Mouse (Mus musculus): ENCODE results near the gene A930017K11Rik. TPM values are rescaled to one million over a fixed set of nuclear protein-coding genes. Genes with fewer than 3 reads are reported as not detected.
A peak's percentile ranks its signal among the peaks of the same experiment; 100 is the strongest.

A930017K11Rik gene
- polyA plus RNA-seq, 1 experiment from 2014 or later: 0.77 TPM

GRCm38 (mm10) chr17:25956201-25956600 lies 3.8 kb upstream of the A930017K11Rik start:
- Histone ChIP-seq H3K4me3 (no peak overlapping the region), H3K4me1 (replicated peaks) (peaks cover 27% of the 10 kb centered on the region), H3K27ac (no peak overlapping the region), H3K27me3 (peaks cover 34% of the 10 kb centered on the region), H3K9me3 (no peaks in the 10 kb centered on the region), H3K36me3 (peaks cover 34% of the 10 kb centered on the region), H3K4me2 (no peak overlapping the region), H3K9ac (0 out of 2 replicates have a peak overlapping the region, but pooled peaks have one; percentile 24)
- WGBS: 77% methylated on average over 7 of the region's 7 CpGs
- ATAC-seq (ENCODE audit: low FRiP score): no peak

GRCm38 (mm10) chr17:25955736-25956135 lies 3.4 kb upstream of the A930017K11Rik start:
- Histone ChIP-seq H3K27me3 (peaks cover 39% of the 10 kb centered on the region), H3K4me2 (no peak overlapping the region), H3K9me3 (no peaks in the 10 kb centered on the region), H3K4me1 (replicated peaks) (peaks cover 30% of the 10 kb centered on the region), H3K27ac (no peak overlapping the region), H3K9ac (no peak overlapping the region), H3K36me3 (peaks cover 33% of the 10 kb centered on the region), H3K4me3 (no peak overlapping the region)
- WGBS: 77% methylated on average over 3 of the region's 3 CpGs
- ATAC-seq (ENCODE audit: low FRiP score): no peak

- no peak overlapping the region for H3K4me3 ChIP-seq
- WGBS: 85% methylated on average over 2 of the region's 2 CpGs
- no peak overlapping the region for H3K4me2 ChIP-seq
- peaks cover 30% of the 10 kb centered on the region for H3K4me1 ChIP-seq (replicated peaks)
- ATAC-seq (ENCODE audit: low FRiP score): no peak
- H3K27me3 ChIP-seq: peaks cover 49% of the 10 kb centered on the region
- H3K9me3 ChIP-seq: no peaks in the 10 kb centered on the region
- H3K9ac ChIP-seq: no peak overlapping the region
- peaks cover 22% of the 10 kb centered on the region for H3K36me3 ChIP-seq
- H3K27ac ChIP-seq: no peak overlapping the region
Measured at GRCm38 (mm10) chr17:25954671-25955070, 2.3 kb upstream of the A930017K11Rik start.

GRCm38 (mm10) chr17:25953161-25953560 lies 796 bp upstream of the A930017K11Rik start:
- Histone ChIP-seq H3K4me3 (no peak overlapping the region), H3K36me3 (peaks cover 8% of the 10 kb centered on the region), H3K4me1 (replicated peaks) (peaks cover 30% of the 10 kb centered on the region), H3K27me3 (peaks cover 52% of the 10 kb centered on the region), H3K9ac (no peak overlapping the region), H3K9me3 (no peaks in the 10 kb centered on the region), H3K4me2 (no peak overlapping the region), H3K27ac (no peak overlapping the region)
- ATAC-seq (ENCODE audit: low FRiP score): no peak
- WGBS: 82% methylated on average over 5 of the region's 5 CpGs

GRCm38 (mm10) chr17:25951225-25951802 lies 1.1 kb downstream of the A930017K11Rik start:
- H3K27me3 ChIP-seq: peaks cover 52% of the 10 kb centered on the region
- WGBS: under 1% methylated on average over 33 of the region's 33 CpGs
- H3K9ac ChIP-seq: 0 out of 2 replicates have a peak overlapping the region, but pooled peaks have one; percentile 53
- peak overlapping the region; percentile 36 for H3K4me3 ChIP-seq
- no peak for ATAC-seq (ENCODE audit: low FRiP score)
- H3K9me3 ChIP-seq: no peaks in the 10 kb centered on the region
- no peaks in the 10 kb centered on the region for H3K36me3 ChIP-seq
- H3K4me1 ChIP-seq (replicated peaks): peaks cover 21% of the 10 kb centered on the region
- no peak overlapping the region for H3K27ac ChIP-seq
- peak overlapping the region; percentile 56 for H3K4me2 ChIP-seq

- peaks cover 15% of the 10 kb centered on the region for H3K4me1 ChIP-seq (replicated peaks)
- no peak for ATAC-seq (ENCODE audit: low FRiP score)
- 0 out of 2 replicates have a peak overlapping the region, but pooled peaks have one; percentile 56 for H3K4me2 ChIP-seq
- no peaks in the 10 kb centered on the region for H3K36me3 ChIP-seq
- H3K9me3 ChIP-seq: no peaks in the 10 kb centered on the region
- H3K9ac ChIP-seq: no peak overlapping the region
- peaks cover 54% of the 10 kb centered on the region for H3K27me3 ChIP-seq
- 7% methylated on average over 3 of the region's 3 CpGs for WGBS
- no peak overlapping the region for H3K4me3 ChIP-seq
- no peak overlapping the region for H3K27ac ChIP-seq
Measured at GRCm38 (mm10) chr17:25950706-25951105, 1.7 kb downstream of the A930017K11Rik start.

- peaks cover 15% of the 10 kb centered on the region for H3K4me1 ChIP-seq (replicated peaks)
- peaks cover 56% of the 10 kb centered on the region for H3K27me3 ChIP-seq
- no peak overlapping the region for H3K4me3 ChIP-seq
- H3K4me2 ChIP-seq: no peak overlapping the region
- no peak for ATAC-seq (ENCODE audit: low FRiP score)
- no peaks in the 10 kb centered on the region for H3K36me3 ChIP-seq
- no peak overlapping the region for H3K9ac ChIP-seq
- H3K9me3 ChIP-seq: no peaks in the 10 kb centered on the region
- 70% methylated on average over 5 of the region's 5 CpGs for WGBS
- H3K27ac ChIP-seq: no peak overlapping the region
Measured at GRCm38 (mm10) chr17:25949981-25950380, 2.4 kb downstream of the A930017K11Rik start.

GRCm38 (mm10) chr17:25948051-25948450 lies 4.3 kb downstream of the A930017K11Rik start:
- H3K4me3 ChIP-seq: no peak overlapping the region
- no peak overlapping the region for H3K4me2 ChIP-seq
- H3K27ac ChIP-seq: no peak overlapping the region
- H3K4me1 ChIP-seq (replicated peaks): peaks cover 15% of the 10 kb centered on the region
- H3K9ac ChIP-seq: no peak overlapping the region
- no peak for ATAC-seq (ENCODE audit: low FRiP score)
- H3K27me3 ChIP-seq: peaks cover 40% of the 10 kb centered on the region
- WGBS: 75% methylated on average over 8 of the region's 8 CpGs
- no peaks in the 10 kb centered on the region for H3K9me3 ChIP-seq
- no peaks in the 10 kb centered on the region for H3K36me3 ChIP-seq

GRCm38 (mm10) chr17:25947576-25947975 lies 4.8 kb downstream of the A930017K11Rik start:
- Histone ChIP-seq H3K4me1 (replicated peaks) (peaks cover 17% of the 10 kb centered on the region), H3K4me2 (no peak overlapping the region), H3K27ac (no peak overlapping the region), H3K36me3 (no peaks in the 10 kb centered on the region), H3K9me3 (no peaks in the 10 kb centered on the region), H3K27me3 (peaks cover 35% of the 10 kb centered on the region), H3K4me3 (no peak overlapping the region), H3K9ac (no peak overlapping the region)
- ATAC-seq (ENCODE audit: low FRiP score): no peak
- WGBS: 92% methylated on average over 4 of the region's 4 CpGs

- H3K4me1 ChIP-seq (replicated peaks): peaks cover 18% of the 10 kb centered on the region
- no peak overlapping the region for H3K27ac ChIP-seq
- WGBS: 91% methylated on average over 8 of the region's 8 CpGs
- peaks cover 28% of the 10 kb centered on the region for H3K27me3 ChIP-seq
- no peaks in the 10 kb centered on the region for H3K9me3 ChIP-seq
- H3K9ac ChIP-seq: no peak overlapping the region
- no peaks in the 10 kb centered on the region for H3K36me3 ChIP-seq
- ATAC-seq (ENCODE audit: low FRiP score): no peak
- no peak overlapping the region for H3K4me3 ChIP-seq
- H3K4me2 ChIP-seq: no peak overlapping the region
Measured at GRCm38 (mm10) chr17:25946891-25947290, 5.5 kb downstream of the A930017K11Rik start.

GRCm38 (mm10) chr17:25946349-25946748 lies 6.0 kb downstream of the A930017K11Rik start:
- Histone ChIP-seq H3K27me3 (peaks cover 23% of the 10 kb centered on the region), H3K4me3 (no peak overlapping the region), H3K36me3 (no peaks in the 10 kb centered on the region), H3K27ac (no peak overlapping the region), H3K9me3 (no peaks in the 10 kb centered on the region), H3K4me2 (no peak overlapping the region), H3K9ac (no peak overlapping the region), H3K4me1 (replicated peaks) (peaks cover 15% of the 10 kb centered on the region)
- WGBS: 72% methylated on average over 7 of the region's 7 CpGs
- no peak for ATAC-seq (ENCODE audit: low FRiP score)

- 62% methylated on average over 9 of the region's 9 CpGs for WGBS
Measured at GRCm38 (mm10) chr17:25945517-25946155, 6.7 kb downstream of the A930017K11Rik start.

More at GRCm38 (mm10) chr17:25945517-25946155, 6.7 kb downstream of the A930017K11Rik start:
- no peaks in the 10 kb centered on the region for H3K9me3 ChIP-seq
- H3K27me3 ChIP-seq: peaks cover 16% of the 10 kb centered on the region
- no peak for ATAC-seq (ENCODE audit: low FRiP score)
- peaks cover 18% of the 10 kb centered on the region for H3K4me1 ChIP-seq (replicated peaks)
- peak overlapping the region; percentile 51; the same call in 1 of the 2 replicates for H3K9ac ChIP-seq
- H3K4me3 ChIP-seq: no peak overlapping the region
- no peak overlapping the region for H3K4me2 ChIP-seq
- no peak overlapping the region for H3K27ac ChIP-seq
- H3K36me3 ChIP-seq: no peaks in the 10 kb centered on the region
